Mouse (Mus musculus): ENCODE measurements at regions not wholly inside any gene's neighbourhood (a gene's known extent, or its start where the extent isn't known, plus 50 kb on each side); places are given as distances from the start of the nearest gene placed in this dataset.

DNA sequence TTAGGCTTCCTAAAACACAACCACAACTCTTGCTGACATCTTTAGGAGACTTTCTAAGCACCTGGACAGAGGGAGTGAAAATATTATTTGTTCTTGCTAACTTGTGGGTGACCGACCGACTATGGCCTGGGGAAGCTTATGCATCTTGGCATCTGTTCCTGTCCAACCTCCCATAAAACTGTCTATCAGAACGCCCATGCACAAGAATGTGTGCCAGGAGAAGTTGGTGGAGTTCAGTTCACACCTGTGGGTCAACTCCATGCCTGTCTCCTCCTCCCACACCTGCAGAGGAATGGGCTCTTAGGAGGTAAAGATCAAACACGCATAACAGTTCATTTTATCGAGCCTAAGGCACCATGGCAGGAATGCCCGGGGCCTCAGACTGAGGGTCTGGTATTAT lies 232.7 kb upstream of the Elac2 start:
- H3K9ac ChIP-seq (ENCODE audit: low read length): no peak overlapping the region
- no peak overlapping the region for H3K4me2 ChIP-seq (ENCODE audit: low read depth, low read length)
- 80% methylated on average over 6 of the region's 6 CpGs for WGBS

DNA sequence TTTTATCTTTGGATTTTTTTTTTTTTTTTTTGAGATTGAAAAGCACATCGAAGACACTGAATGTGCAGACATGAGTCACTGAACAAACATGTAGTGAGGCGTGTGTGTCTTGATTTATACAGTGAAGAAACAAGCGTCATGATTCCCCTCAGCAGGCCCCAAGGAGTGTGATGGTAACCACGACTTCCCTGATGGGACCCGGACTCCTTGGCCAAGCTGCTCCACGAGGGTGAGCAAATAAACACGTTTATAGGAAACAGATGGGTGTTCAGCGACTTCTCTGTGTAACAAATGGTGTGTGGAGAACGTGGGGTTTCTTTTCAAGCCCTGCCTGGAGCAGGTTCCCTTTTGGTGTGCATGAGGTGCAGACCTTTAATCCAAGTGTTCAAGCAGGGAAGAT lies 228.9 kb upstream of the Elac2 start:
- no peaks in the 10 kb centered on the region for H3K4me1 ChIP-seq (ENCODE audit: control insufficient read depth, insufficient read depth, low read length)
- WGBS: 32% methylated on average over 9 of the region's 9 CpGs
- H3K4me2 ChIP-seq (ENCODE audit: low read depth, low read length): no peak overlapping the region
- ATAC-seq (replicated peaks; ENCODE audit: extremely low read depth, insufficient read depth, low FRiP score): no peak
- no peak overlapping the region for H3K4me3 ChIP-seq (ENCODE audit: low read length)
- H3K9ac ChIP-seq (ENCODE audit: low read length): no peak overlapping the region
- no peak overlapping the region for H3K27ac ChIP-seq (ENCODE audit: low read length)
- no peaks in the 10 kb centered on the region for H3K27me3 ChIP-seq (ENCODE audit: control insufficient read depth, insufficient read depth, low read length)
- no peaks in the 10 kb centered on the region for H3K9me3 ChIP-seq (replicated peaks; ENCODE audit: control insufficient read depth, low read length)
- H3K36me3 ChIP-seq (ENCODE audit: control insufficient read depth, insufficient read depth): no peaks in the 10 kb centered on the region

More for the DNA sequence above, 232.7 kb upstream of the Elac2 start:
- Histone ChIP-seq H3K4me1 (ENCODE audit: control insufficient read depth, insufficient read depth, low read length) (no peaks in the 10 kb centered on the region), H3K27ac (ENCODE audit: low read length) (no peak overlapping the region), H3K4me3 (ENCODE audit: low read length) (no peak overlapping the region), H3K9me3 (replicated peaks; ENCODE audit: control insufficient read depth, low read length) (no peaks in the 10 kb centered on the region), H3K27me3 (ENCODE audit: control insufficient read depth, insufficient read depth, low read length) (no peaks in the 10 kb centered on the region), H3K36me3 (ENCODE audit: control insufficient read depth, insufficient read depth) (no peaks in the 10 kb centered on the region)
- no peak for ATAC-seq (replicated peaks; ENCODE audit: extremely low read depth, insufficient read depth, low FRiP score)

GRCm38 (mm10) chr11:64752299-64752698 lies 226.5 kb upstream of the Elac2 start:
- no peak for ATAC-seq (replicated peaks; ENCODE audit: extremely low read depth, insufficient read depth, low FRiP score)
- 51% methylated on average over 3 of the region's 3 CpGs for WGBS
- Histone ChIP-seq H3K4me2 (ENCODE audit: low read depth, low read length) (no peak overlapping the region), H3K9ac (ENCODE audit: low read length) (no peak overlapping the region), H3K4me3 (ENCODE audit: low read length) (no peak overlapping the region), H3K9me3 (replicated peaks; ENCODE audit: control insufficient read depth, low read length) (no peaks in the 10 kb centered on the region), H3K36me3 (ENCODE audit: control insufficient read depth, insufficient read depth) (no peaks in the 10 kb centered on the region), H3K27me3 (ENCODE audit: control insufficient read depth, insufficient read depth, low read length) (no peaks in the 10 kb centered on the region), H3K27ac (ENCODE audit: low read length) (no peak overlapping the region), H3K4me1 (ENCODE audit: control insufficient read depth, insufficient read depth, low read length) (no peaks in the 10 kb centered on the region)

DNA sequence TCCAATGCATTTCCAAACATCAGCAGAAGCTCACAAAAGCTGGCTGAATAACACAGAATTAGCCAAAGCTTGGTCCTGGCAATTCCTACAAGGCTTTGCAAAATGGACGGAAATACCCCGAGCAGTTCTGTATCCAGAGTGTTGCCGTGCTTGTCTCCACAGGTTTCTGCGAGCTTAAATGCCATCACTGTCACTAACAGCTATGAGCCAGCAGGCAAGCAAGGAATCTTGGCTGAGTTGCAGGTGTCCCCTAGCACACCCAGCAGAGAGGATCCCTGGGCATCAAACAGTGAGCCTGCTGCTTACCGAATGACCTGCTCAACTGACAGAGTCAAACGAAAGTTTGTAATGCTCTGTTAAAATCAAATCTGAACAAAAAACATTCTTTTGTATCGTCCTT lies 226.0 kb upstream of the Elac2 start:
- no peak for ATAC-seq (replicated peaks; ENCODE audit: extremely low read depth, insufficient read depth, low FRiP score)
- no peak overlapping the region for H3K4me3 ChIP-seq (ENCODE audit: low read length)
- 70% methylated on average over 7 of the region's 7 CpGs for WGBS

DNA sequence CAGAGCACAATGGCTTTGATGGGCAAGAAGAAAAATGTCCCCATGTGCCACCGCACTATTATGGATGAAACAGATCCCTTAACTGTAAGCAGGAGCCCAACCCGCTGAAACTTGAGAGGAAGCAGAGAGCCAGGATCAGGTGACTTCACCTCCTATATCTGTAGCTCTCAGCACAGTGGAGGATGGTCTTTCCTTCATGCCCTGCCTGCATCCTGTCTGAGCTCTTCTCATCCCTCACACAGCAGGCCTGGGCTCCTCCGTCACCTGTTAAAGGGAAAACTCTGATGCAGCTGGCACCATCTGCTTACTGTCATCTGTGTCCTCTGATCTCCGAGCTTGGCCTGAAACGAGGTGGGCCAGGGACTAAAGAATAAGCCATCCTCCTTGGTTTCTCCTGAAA lies 224.8 kb upstream of the Elac2 start:
- H3K4me2 ChIP-seq (ENCODE audit: low read depth, low read length): no peak overlapping the region
- no peaks in the 10 kb centered on the region for H3K4me1 ChIP-seq (ENCODE audit: control insufficient read depth, insufficient read depth, low read length)
- ATAC-seq (replicated peaks; ENCODE audit: extremely low read depth, insufficient read depth, low FRiP score): no peak
- H3K27me3 ChIP-seq (ENCODE audit: control insufficient read depth, insufficient read depth, low read length): no peaks in the 10 kb centered on the region
- H3K9ac ChIP-seq (ENCODE audit: low read length): no peak overlapping the region
- no peak overlapping the region for H3K4me3 ChIP-seq (ENCODE audit: low read length)
- no peaks in the 10 kb centered on the region for H3K9me3 ChIP-seq (replicated peaks; ENCODE audit: control insufficient read depth, low read length)
- H3K27ac ChIP-seq (ENCODE audit: low read length): no peak overlapping the region
- H3K36me3 ChIP-seq (ENCODE audit: control insufficient read depth, insufficient read depth): no peaks in the 10 kb centered on the region
- WGBS: 41% methylated on average over 5 of the region's 5 CpGs

More for the DNA sequence above, 226.0 kb upstream of the Elac2 start:
- H3K27me3 ChIP-seq (ENCODE audit: control insufficient read depth, insufficient read depth, low read length): no peaks in the 10 kb centered on the region
- no peaks in the 10 kb centered on the region for H3K9me3 ChIP-seq (replicated peaks; ENCODE audit: control insufficient read depth, low read length)
- H3K9ac ChIP-seq (ENCODE audit: low read length): no peak overlapping the region
- H3K27ac ChIP-seq (ENCODE audit: low read length): no peak overlapping the region
- no peak overlapping the region for H3K4me2 ChIP-seq (ENCODE audit: low read depth, low read length)
- H3K4me1 ChIP-seq (ENCODE audit: control insufficient read depth, insufficient read depth, low read length): no peaks in the 10 kb centered on the region
- no peaks in the 10 kb centered on the region for H3K36me3 ChIP-seq (ENCODE audit: control insufficient read depth, insufficient read depth)

DNA sequence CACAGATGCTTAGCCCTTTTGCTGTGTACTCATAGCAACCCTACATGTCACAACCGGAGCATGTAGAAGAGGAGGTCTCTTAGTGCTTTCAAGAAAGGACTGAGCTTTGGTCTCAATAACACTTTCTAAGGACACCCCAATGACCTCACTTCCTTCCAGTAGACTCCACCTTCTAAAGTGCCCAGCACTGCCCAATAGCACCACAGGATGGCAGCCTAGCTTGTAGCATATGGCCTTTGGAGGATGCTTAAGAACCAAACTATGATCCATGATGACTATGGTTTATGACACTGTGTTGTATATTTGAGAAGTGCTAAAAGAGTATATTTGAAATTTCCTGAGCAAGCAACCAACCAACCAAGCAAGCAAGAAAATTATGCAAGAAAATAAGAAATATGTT lies 223.3 kb upstream of the Elac2 start:
- no peaks in the 10 kb centered on the region for H3K27me3 ChIP-seq (ENCODE audit: control insufficient read depth, insufficient read depth, low read length)
- no peak overlapping the region for H3K9ac ChIP-seq (ENCODE audit: low read length)
- H3K36me3 ChIP-seq (ENCODE audit: control insufficient read depth, insufficient read depth): no peaks in the 10 kb centered on the region
- ATAC-seq (replicated peaks; ENCODE audit: extremely low read depth, insufficient read depth, low FRiP score): no peak
- H3K4me2 ChIP-seq (ENCODE audit: low read depth, low read length): no peak overlapping the region
- no peaks in the 10 kb centered on the region for H3K9me3 ChIP-seq (replicated peaks; ENCODE audit: control insufficient read depth, low read length)
- H3K4me1 ChIP-seq (ENCODE audit: control insufficient read depth, insufficient read depth, low read length): no peaks in the 10 kb centered on the region
- H3K4me3 ChIP-seq (ENCODE audit: low read length): no peak overlapping the region
- 88% methylated on average over 1 of the region's 1 CpGs for WGBS
- no peak overlapping the region for H3K27ac ChIP-seq (ENCODE audit: low read length)

- WGBS: 86% methylated on average over 3 of the region's 3 CpGs
- ATAC-seq (replicated peaks; ENCODE audit: extremely low read depth, insufficient read depth, low FRiP score): no peak
- no peaks in the 10 kb centered on the region for H3K27me3 ChIP-seq (ENCODE audit: control insufficient read depth, insufficient read depth, low read length)
These were observed 218.2 kb upstream of the Elac2 start for GRCm38 (mm10) chr11:64760626-64761025.

GRCm38 (mm10) chr11:64762755-64763154 lies 216.1 kb upstream of the Elac2 start:
- Histone ChIP-seq H3K9me3 (replicated peaks; ENCODE audit: control insufficient read depth, low read length) (no peaks in the 10 kb centered on the region), H3K4me1 (ENCODE audit: control insufficient read depth, insufficient read depth, low read length) (no peaks in the 10 kb centered on the region), H3K4me2 (ENCODE audit: low read depth, low read length) (no peak overlapping the region), H3K9ac (ENCODE audit: low read length) (no peak overlapping the region), H3K36me3 (ENCODE audit: control insufficient read depth, insufficient read depth) (no peaks in the 10 kb centered on the region), H3K27ac (ENCODE audit: low read length) (no peak overlapping the region), H3K27me3 (ENCODE audit: control insufficient read depth, insufficient read depth, low read length) (no peaks in the 10 kb centered on the region), H3K4me3 (ENCODE audit: low read length) (no peak overlapping the region)
- no peak for ATAC-seq (replicated peaks; ENCODE audit: extremely low read depth, insufficient read depth, low FRiP score)
- 66% methylated on average over 3 of the region's 3 CpGs for WGBS

More at GRCm38 (mm10) chr11:64760626-64761025, 218.2 kb upstream of the Elac2 start:
- H3K4me2 ChIP-seq (ENCODE audit: low read depth, low read length): no peak overlapping the region
- no peaks in the 10 kb centered on the region for H3K36me3 ChIP-seq (ENCODE audit: control insufficient read depth, insufficient read depth)
- H3K4me1 ChIP-seq (ENCODE audit: control insufficient read depth, insufficient read depth, low read length): no peaks in the 10 kb centered on the region
- no peak overlapping the region for H3K9ac ChIP-seq (ENCODE audit: low read length)
- H3K4me3 ChIP-seq (ENCODE audit: low read length): no peak overlapping the region
- no peaks in the 10 kb centered on the region for H3K9me3 ChIP-seq (replicated peaks; ENCODE audit: control insufficient read depth, low read length)
- H3K27ac ChIP-seq (ENCODE audit: low read length): no peak overlapping the region

DNA sequence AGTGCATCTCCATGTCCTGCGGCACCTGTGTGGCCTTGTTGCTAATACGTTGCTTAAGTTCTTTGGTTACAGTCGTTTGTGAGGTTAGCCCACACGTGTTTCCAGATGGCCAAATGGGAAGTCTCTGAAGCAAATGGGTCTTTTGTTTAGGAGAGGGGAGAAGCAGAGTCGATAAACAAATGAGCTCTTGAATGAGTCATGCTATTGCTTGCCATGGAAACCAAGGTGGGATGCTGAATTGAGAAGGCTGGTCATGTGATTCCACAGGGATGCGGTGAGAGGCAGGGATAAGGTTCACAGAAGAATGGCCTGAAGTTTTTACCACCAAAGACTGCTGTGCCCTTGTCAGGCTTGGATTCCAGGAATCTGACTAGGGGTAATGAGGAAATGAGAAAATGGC lies 214.8 kb upstream of the Elac2 start:
- ATAC-seq (replicated peaks; ENCODE audit: extremely low read depth, insufficient read depth, low FRiP score): no peak
- H3K4me1 ChIP-seq (ENCODE audit: control insufficient read depth, insufficient read depth, low read length): no peaks in the 10 kb centered on the region
- H3K27me3 ChIP-seq (ENCODE audit: control insufficient read depth, insufficient read depth, low read length): no peaks in the 10 kb centered on the region
- H3K4me3 ChIP-seq (ENCODE audit: low read length): no peak overlapping the region
- H3K9me3 ChIP-seq (replicated peaks; ENCODE audit: control insufficient read depth, low read length): no peaks in the 10 kb centered on the region
- 68% methylated on average over 6 of the region's 6 CpGs for WGBS
- H3K9ac ChIP-seq (ENCODE audit: low read length): no peak overlapping the region
- no peaks in the 10 kb centered on the region for H3K36me3 ChIP-seq (ENCODE audit: control insufficient read depth, insufficient read depth)
- no peak overlapping the region for H3K27ac ChIP-seq (ENCODE audit: low read length)
- no peak overlapping the region for H3K4me2 ChIP-seq (ENCODE audit: low read depth, low read length)

DNA sequence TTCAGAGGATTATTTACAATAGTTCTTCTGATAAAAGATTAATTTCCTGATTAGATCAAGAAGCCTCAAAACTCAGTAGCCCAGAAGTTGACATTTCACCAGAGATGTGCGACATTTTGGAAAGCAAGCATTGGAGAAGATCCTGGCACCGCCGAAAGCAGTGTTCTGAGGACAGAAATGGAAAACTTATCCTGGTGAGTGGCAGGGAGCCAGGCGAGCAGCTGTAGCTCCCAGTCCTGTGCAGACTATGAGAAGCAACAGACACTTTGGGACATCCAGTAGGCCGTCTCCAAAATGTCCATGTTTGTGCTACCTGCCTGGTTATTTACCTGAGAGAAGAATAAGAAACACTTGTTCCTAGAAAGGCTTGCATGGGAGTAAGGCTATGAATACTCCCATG lies 202.1 kb upstream of the Elac2 start:
- Histone ChIP-seq H3K4me1 (ENCODE audit: control insufficient read depth, insufficient read depth, low read length) (no peaks in the 10 kb centered on the region), H3K27ac (ENCODE audit: low read length) (no peak overlapping the region), H3K4me2 (ENCODE audit: low read depth, low read length) (no peak overlapping the region), H3K27me3 (ENCODE audit: control insufficient read depth, insufficient read depth, low read length) (no peaks in the 10 kb centered on the region), H3K9me3 (replicated peaks; ENCODE audit: control insufficient read depth, low read length) (no peaks in the 10 kb centered on the region; the same call in 1 of the 2 replicates), H3K9ac (ENCODE audit: low read length) (no peak overlapping the region), H3K36me3 (ENCODE audit: control insufficient read depth, insufficient read depth) (no peaks in the 10 kb centered on the region), H3K4me3 (ENCODE audit: low read length) (no peak overlapping the region)
- no peak for ATAC-seq (replicated peaks; ENCODE audit: extremely low read depth, insufficient read depth, low FRiP score)
- WGBS: 56% methylated on average over 5 of the region's 5 CpGs

All from heart, embryonic 16.5 days (tissue).